Comparison of ENCODE assay signal across 8 mouse cellular contexts in genomic region chr1:194618841-194619311, GRCm38 (mm10). TPM values are rescaled to one million over a fixed set of nuclear protein-coding genes. Genes with fewer than 3 reads are reported as not detected.
A peak's percentile ranks its signal among the peaks of the same experiment; 100 is the strongest.
DNase-seq lines count a peak whose midpoint lies in the region; ATAC-seq lines count a peak whose summit lies in the region.

No protein-coding gene starts in this region.

- H3K9me3 ChIP-seq in hindbrain, embryonic 10.5 days, result no peaks in the 10 kb centered on the region
- H3K9me3 ChIP-seq in lung, embryonic 15.5 days, result no peaks in the 10 kb centered on the region

- peak overlapping the region; percentile 94 for H3K4me3 ChIP-seq in hindbrain, embryonic 10.5 days
- H3K4me3 ChIP-seq in lung, embryonic 15.5 days, result peak overlapping the region; percentile 69

- H3K4me1 ChIP-seq in hindbrain, embryonic 10.5 days (replicated peaks), result peaks cover 59% of the 10 kb centered on the region
- peaks cover 43% of the 10 kb centered on the region for H3K4me1 ChIP-seq in lung, embryonic 15.5 days

- peak overlapping the region; percentile 93; the same call in 1 of the 2 replicates for H3K27ac ChIP-seq in hindbrain, embryonic 10.5 days
- no peak overlapping the region for H3K27ac ChIP-seq in lung, embryonic 15.5 days

- H3K27me3 ChIP-seq in hindbrain, embryonic 10.5 days (ENCODE audit: insufficient read depth, poor library complexity, severe bottlenecking), result no peaks in the 10 kb centered on the region
- no peaks in the 10 kb centered on the region for H3K27me3 ChIP-seq in lung, embryonic 15.5 days

- H3K36me3 ChIP-seq in hindbrain, embryonic 10.5 days, result no peaks in the 10 kb centered on the region
- H3K36me3 ChIP-seq in lung, embryonic 15.5 days, result no peaks in the 10 kb centered on the region

- peak; percentile 94 for DNase-seq in NIH3T3 (ENCODE audit: low read depth)
- peak; percentile 90 for DNase-seq in cerebellum, adult 8-10 months
- DNase-seq in hindbrain, embryonic 10.5 days (ENCODE audit: low spot score), result peak; percentile 81
- peak; percentile 91 for DNase-seq in layer of hippocampus, adult 9-10 months (ENCODE audit: low spot score)
- DNase-seq in ovary, postnatal 36 days (ENCODE audit: low spot score), result peak; percentile 54
- peak; percentile 48 for DNase-seq in urinary bladder, adult 2 months (ENCODE audit: low spot score)

- WGBS in hindbrain, embryonic 10.5 days, result 3% methylated on average over 19 of the region's 19 CpGs
- WGBS in lung, embryonic 15.5 days, result 1% methylated on average over 19 of the region's 19 CpGs

- peak overlapping the region; percentile 73; the same call in 1 of the 2 replicates for H3K9ac ChIP-seq in lung, embryonic 15.5 days

- H3K4me2 ChIP-seq in lung, embryonic 15.5 days, result peak overlapping the region; percentile 90

- ATAC-seq in frontal cortex, adult (ENCODE audit: low TSS enrichment), result peak; percentile 27; the same call in 1 of the 2 replicates
- ATAC-seq in lung, embryonic 15.5 days (ENCODE audit: borderline replicate concordance, extremely low read depth, low FRiP score, low TSS enrichment), result no peak

RNA-seq across cellular contexts. Expression of gene Plxna2, which starts 0.9 kb away (rescaled TPM):
- polyA plus RNA-seq in hindbrain, embryonic 10.5 days (2016; fragmentation: Nextera tagmentation; extraction: Ambion mirVana), result 17.5 and 23.9 TPM in 2 replicates
- polyA plus RNA-seq in lung, embryonic 15.5 days (2015; fragmentation: Nextera tagmentation; extraction: Ambion mirVana), result 7.9 and 8.5 TPM in 2 replicates
- 9.7 and 10.5 TPM in 2 replicates for polyA plus RNA-seq in urinary bladder, adult 2 months (2012; rRNA removed)
